Mouse (Mus musculus) testis, adult 2 months (tissue): ENCODE results near the gene Grid2ip. TPM values are rescaled to one million over a fixed set of nuclear protein-coding genes. Genes with fewer than 3 reads are reported as not detected.

ENCODE experiments used
- H3K27ac ChIP-seq: fragments of 200-500 bp; 2 replicates; pipeline ENCODE4 v1.5.1; 2012; ENCODE audit warnings: low read depth, low read length; ENCODE audit not compliant: control insufficient read depth, insufficient read depth
- H3K27me3 ChIP-seq: fragments of 200-500 bp; 2 replicates; pipeline ENCODE4 v1.6.1; 2012; ENCODE audit warnings: mild to moderate bottlenecking, low read length, moderate library complexity; ENCODE audit not compliant: control insufficient read depth, insufficient read depth
- H3K36me3 ChIP-seq: fragments of 200-500 bp; 2 replicates; pipeline ENCODE4 v1.6.1; 2012; ENCODE audit warnings: mild to moderate bottlenecking, low read length; ENCODE audit not compliant: control insufficient read depth, insufficient read depth
- H3K4me1 ChIP-seq: fragments of 200-500 bp; 2 replicates; pipeline ENCODE4 v1.6.1; 2012; ENCODE audit warnings: low read length; ENCODE audit not compliant: control insufficient read depth, insufficient read depth
- H3K4me3 ChIP-seq: fragments of 200-500 bp; 2 replicates; pipeline ENCODE4 v1.5.1; 2012; ENCODE audit warnings: low read depth, mild to moderate bottlenecking, low read length, moderate library complexity, mixed read lengths; ENCODE audit not compliant: control insufficient read depth
- CTCF ChIP-seq: fragments of 200-500 bp; IDR thresholded peaks from 2 replicates; pipeline ENCODE4 v1.5.1; 2012; ENCODE audit warnings: low read depth, mild to moderate bottlenecking, inconsistent platforms, low read length, moderate library complexity; ENCODE audit not compliant: control insufficient read depth, insufficient read depth, insufficient replicate concordance
- POLR2A ChIP-seq: fragments of 200-500 bp; IDR thresholded peaks from 2 replicates; pipeline ENCODE4 v1.6.1; 2012; ENCODE audit warnings: low read depth, mild to moderate bottlenecking, inconsistent platforms, low read length, moderate library complexity; ENCODE audit not compliant: control insufficient read depth
- polyA plus RNA-seq: library from polyadenylated mRNA; depleted of rRNA; stranded (reverse); fragments of >200 nt; gene quantifications from 2 replicates; pipeline ENCODE4 v1.2.3, GENCODE M21; 2012

Grid2ip gene
- polyA plus RNA-seq, 1 experiment: 0.05 TPM

- no peaks in the 10 kb centered on the region for H3K36me3 ChIP-seq
Measured at GRCm38 (mm10) chr5:143339603-143340002, 17.5 kb upstream of the Grid2ip start.

GRCm38 (mm10) chr5:143346367-143346766 is 10.8 kb upstream of the Grid2ip start:
- H3K4me1 ChIP-seq: no peaks in the 10 kb centered on the region

More at GRCm38 (mm10) chr5:143339603-143340002, 17.5 kb upstream of the Grid2ip start:
- H3K27me3 ChIP-seq: no peaks in the 10 kb centered on the region
- no peaks in the 10 kb centered on the region; the same call in 1 of the 2 replicates for H3K4me1 ChIP-seq
- TF ChIP-seq CTCF (no peak), POLR2A (no peak)
- no peak overlapping the region for H3K27ac ChIP-seq
- no peak overlapping the region for H3K4me3 ChIP-seq

GRCm38 (mm10) chr5:143356017-143356416 is 1.1 kb upstream of the Grid2ip start:
- H3K27me3 ChIP-seq: no peaks in the 10 kb centered on the region
- H3K4me3 ChIP-seq: no peak overlapping the region
- H3K27ac ChIP-seq: no peak overlapping the region
- TF ChIP-seq CTCF: no peak
- no peak for TF ChIP-seq POLR2A
- H3K4me1 ChIP-seq: no peaks in the 10 kb centered on the region
- H3K36me3 ChIP-seq: no peaks in the 10 kb centered on the region

More at GRCm38 (mm10) chr5:143346367-143346766, 10.8 kb upstream of the Grid2ip start:
- Histone ChIP-seq H3K4me3 (no peak overlapping the region), H3K36me3 (no peaks in the 10 kb centered on the region), H3K27me3 (no peaks in the 10 kb centered on the region), H3K27ac (no peak overlapping the region)
- TF ChIP-seq POLR2A (no peak), CTCF (no peak)

GRCm38 (mm10) chr5:143357564-143357963 is 426 bp downstream of the Grid2ip start:
- no peak for TF ChIP-seq POLR2A
- no peak for TF ChIP-seq CTCF
- H3K4me1 ChIP-seq: no peaks in the 10 kb centered on the region
- no peak overlapping the region; the same call in 1 of the 2 replicates for H3K4me3 ChIP-seq
- no peaks in the 10 kb centered on the region for H3K36me3 ChIP-seq
- no peaks in the 10 kb centered on the region for H3K27me3 ChIP-seq
- H3K27ac ChIP-seq: no peak overlapping the region

- no peaks in the 10 kb centered on the region for H3K27me3 ChIP-seq
- H3K4me3 ChIP-seq: no peak overlapping the region
- H3K27ac ChIP-seq: no peak overlapping the region
- no peaks in the 10 kb centered on the region; the same call in 1 of the 2 replicates for H3K4me1 ChIP-seq
- TF ChIP-seq CTCF: no peak
- TF ChIP-seq POLR2A: no peak
- H3K36me3 ChIP-seq: no peaks in the 10 kb centered on the region
Measured at GRCm38 (mm10) chr5:143359263-143359662, 2.1 kb downstream of the Grid2ip start.

GRCm38 (mm10) chr5:143360000-143360399 is 2.9 kb downstream of the Grid2ip start:
- no peak for TF ChIP-seq POLR2A
- peak; percentile 31; the same call in 1 of the 2 replicates for TF ChIP-seq CTCF
- Histone ChIP-seq H3K4me3 (no peak overlapping the region), H3K27me3 (no peaks in the 10 kb centered on the region), H3K27ac (no peak overlapping the region), H3K36me3 (no peaks in the 10 kb centered on the region), H3K4me1 (no peaks in the 10 kb centered on the region; the same call in 1 of the 2 replicates)

GRCm38 (mm10) chr5:143361428-143361827 is 4.3 kb downstream of the Grid2ip start:
- no peak overlapping the region for H3K4me3 ChIP-seq
- no peak for TF ChIP-seq CTCF
- TF ChIP-seq POLR2A: no peak
- no peaks in the 10 kb centered on the region; the same call in 1 of the 2 replicates for H3K4me1 ChIP-seq
- H3K27ac ChIP-seq: no peak overlapping the region
- H3K27me3 ChIP-seq: no peaks in the 10 kb centered on the region
- no peaks in the 10 kb centered on the region for H3K36me3 ChIP-seq
